Mouse (Mus musculus) embryonic facial prominence, embryonic 14.5 days (tissue): ENCODE data around the gene Runx1. TPM values are rescaled to one million over a fixed set of nuclear protein-coding genes. Genes with fewer than 3 reads are reported as not detected.

Experiments used
- ATAC-seq: fragments of 200-750 bp; cut with Nextera tagmentation; 2 replicates; pipeline ENCODE4 v1.8.0; 2017; ENCODE audit warnings: low read depth, moderate number of reproducible peaks, moderate TSS enrichment
- DNase-seq: peaks from one replicate; pipeline ENCODE4 v3.0.0-alpha.2; 2015; ENCODE audit warnings: low spot score
- H3K27ac ChIP-seq: fragments of 300-500 bp; sonication (generic); replicated peaks from 2 replicates; pipeline ENCODE4 v1.5.1; 2014; ENCODE audit warnings: low read depth, mild to moderate bottlenecking, low read length, moderate library complexity
- H3K27me3 ChIP-seq: fragments of 300-500 bp; sonication (generic); replicated peaks from 2 replicates; pipeline ENCODE4 v1.6.1; 2014; ENCODE audit warnings: low read length; ENCODE audit not compliant: control insufficient read depth, insufficient read depth
- H3K36me3 ChIP-seq: fragments of 300-500 bp; sonication (generic); 2 replicates; pipeline ENCODE4 v1.6.1; 2014; ENCODE audit warnings: low read length, mixed read lengths; ENCODE audit not compliant: control insufficient read depth, insufficient read depth
- H3K4me1 ChIP-seq: fragments of 300-500 bp; sonication (generic); 2 replicates; pipeline ENCODE4 v1.6.1; 2014; ENCODE audit warnings: antibody characterized with exemption, low read length; ENCODE audit not compliant: control insufficient read depth, insufficient read depth
- H3K4me2 ChIP-seq: fragments of 300-500 bp; sonication (generic); 2 replicates; pipeline ENCODE4 v1.6.1; 2014; ENCODE audit warnings: low read depth, mild to moderate bottlenecking, low read length, moderate library complexity, mixed read lengths
- H3K4me3 ChIP-seq: fragments of 300-500 bp; sonication (generic); 2 replicates; pipeline ENCODE4 v1.5.1; 2014; ENCODE audit warnings: low read depth, mild to moderate bottlenecking, low read length
- H3K9ac ChIP-seq: fragments of 300-500 bp; sonication (generic); 2 replicates; pipeline ENCODE4 v1.6.1; 2014; ENCODE audit warnings: low read depth, mild to moderate bottlenecking, low read length, moderate library complexity, mixed read lengths
- H3K9me3 ChIP-seq: fragments of 300-500 bp; sonication (generic); 2 replicates; pipeline ENCODE4 v1.6.1; 2016; ENCODE audit warnings: low read length; ENCODE audit not compliant: control insufficient read depth
- WGBS: fragments of 180-500 bp; shearing (Covaris S2); extraction: QIAGEN DNeasy Blood & Tissue Kit; methylation state at CpG from one replicate; pipeline ENCODE4 v1.1.7; 2014; 5-methylcytosine and 5-hydroxymethylcytosine counted together
- polyA plus RNA-seq: library from polyadenylated mRNA; unstranded; fragments of >200 nt; fragmentation: Nextera tagmentation; extraction: Ambion mirVana; gene quantifications from 2 replicates; pipeline ENCODE4 v1.2.1, GENCODE M21; 2014

Runx1 gene
- polyA plus RNA-seq, 1 experiment from 2014 or later = 13.7 TPM

DNA sequence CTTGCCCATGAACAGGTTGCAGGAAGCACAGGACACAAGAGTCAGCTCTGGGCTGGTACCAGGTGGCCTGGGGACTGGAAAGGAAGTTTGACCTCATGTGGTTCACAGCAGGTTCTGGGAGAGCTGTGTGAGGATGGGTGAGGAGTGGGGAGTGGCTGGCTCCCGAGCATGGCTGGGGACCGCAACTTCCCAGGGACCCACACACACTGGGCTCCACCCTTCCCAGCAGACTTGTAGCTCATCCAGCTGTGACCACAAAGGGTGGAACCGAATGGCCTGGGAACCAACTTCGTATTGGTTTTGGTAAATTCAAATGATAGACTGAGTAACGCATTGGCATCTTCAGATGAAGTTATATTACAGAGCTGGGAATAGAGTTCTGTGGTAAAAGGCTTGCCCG, 43.5 kb downstream of the Runx1 start:
- DNase-seq = peak; percentile 63
- Histone ChIP-seq H3K27ac (no peak overlapping the region), H3K4me1 (peaks cover 21% of the 10 kb centered on the region), H3K27me3 (no peaks in the 10 kb centered on the region), H3K36me3 (no peaks in the 10 kb centered on the region), H3K4me2 (no peak overlapping the region), H3K9me3 (no peaks in the 10 kb centered on the region), H3K4me3 (no peak overlapping the region), H3K9ac (no peak overlapping the region)
- peak; percentile 43; the same call in 1 of the 2 replicates for ATAC-seq
- 81% methylated on average over 6 of the region's 6 CpGs for WGBS

DNA sequence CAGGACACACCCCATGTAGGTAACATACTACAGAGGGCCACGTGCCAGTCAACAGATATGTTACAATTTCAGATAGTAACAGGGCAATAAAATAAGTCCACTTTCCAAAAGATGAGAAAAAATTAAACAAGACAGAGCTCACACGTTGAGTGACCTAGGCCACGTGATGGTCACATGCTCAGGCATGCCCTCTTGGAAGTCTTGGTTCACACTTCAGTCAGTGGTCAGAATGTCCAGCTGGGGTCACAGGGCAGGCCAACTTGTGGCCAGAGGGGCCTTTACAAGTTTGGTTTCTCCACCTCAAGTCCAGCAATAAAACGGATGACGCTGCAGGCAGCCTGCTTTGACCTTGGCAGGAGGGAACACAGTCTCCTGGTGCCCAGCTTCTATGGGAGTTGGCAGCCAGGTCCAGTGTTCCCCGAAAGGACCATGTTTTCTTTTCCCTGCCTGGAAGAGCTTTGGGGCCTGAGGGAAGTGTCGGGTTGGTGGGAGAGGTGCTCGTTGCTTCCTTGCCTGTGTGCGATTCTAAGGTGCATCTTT, 46.0 kb downstream of the Runx1 start:
- no peak overlapping the region for H3K4me3 ChIP-seq
- H3K27me3 ChIP-seq = no peaks in the 10 kb centered on the region
- no peaks in the 10 kb centered on the region for H3K9me3 ChIP-seq
- peaks cover 16% of the 10 kb centered on the region for H3K4me1 ChIP-seq
- H3K36me3 ChIP-seq = no peaks in the 10 kb centered on the region
- 84% methylated on average over 9 of the region's 9 CpGs for WGBS
- DNase-seq = no peak
- H3K4me2 ChIP-seq = no peak overlapping the region
- no peak for ATAC-seq
- H3K9ac ChIP-seq = no peak overlapping the region
- no peak overlapping the region for H3K27ac ChIP-seq

DNA sequence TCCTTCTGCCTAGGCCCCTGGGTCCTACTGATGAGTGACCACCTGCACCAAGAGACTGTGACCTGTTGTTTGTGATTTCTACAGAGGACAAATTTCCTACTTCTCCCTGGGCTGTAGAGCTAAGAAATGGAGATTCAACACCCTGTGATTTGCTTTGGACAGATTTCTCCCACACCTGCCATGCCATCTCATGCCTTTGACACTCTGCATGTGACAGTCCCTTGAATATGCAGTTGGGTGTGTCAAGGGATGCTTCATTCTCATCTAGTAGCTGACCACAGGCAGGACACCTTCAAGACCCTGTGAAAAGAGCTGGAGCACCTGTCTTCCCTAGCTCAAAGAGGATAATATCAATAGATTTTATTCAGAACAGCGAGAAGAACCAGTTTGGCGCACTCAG, 46.8 kb downstream of the Runx1 start:
- Histone ChIP-seq H3K9me3 (no peaks in the 10 kb centered on the region), H3K9ac (no peak overlapping the region), H3K27ac (no peak overlapping the region), H3K4me2 (no peak overlapping the region), H3K36me3 (no peaks in the 10 kb centered on the region), H3K27me3 (no peaks in the 10 kb centered on the region), H3K4me1 (peaks cover 12% of the 10 kb centered on the region), H3K4me3 (no peak overlapping the region)
- ATAC-seq (no peak), DNase-seq (no peak)
- 92% methylated on average over 2 of the region's 2 CpGs for WGBS

DNA sequence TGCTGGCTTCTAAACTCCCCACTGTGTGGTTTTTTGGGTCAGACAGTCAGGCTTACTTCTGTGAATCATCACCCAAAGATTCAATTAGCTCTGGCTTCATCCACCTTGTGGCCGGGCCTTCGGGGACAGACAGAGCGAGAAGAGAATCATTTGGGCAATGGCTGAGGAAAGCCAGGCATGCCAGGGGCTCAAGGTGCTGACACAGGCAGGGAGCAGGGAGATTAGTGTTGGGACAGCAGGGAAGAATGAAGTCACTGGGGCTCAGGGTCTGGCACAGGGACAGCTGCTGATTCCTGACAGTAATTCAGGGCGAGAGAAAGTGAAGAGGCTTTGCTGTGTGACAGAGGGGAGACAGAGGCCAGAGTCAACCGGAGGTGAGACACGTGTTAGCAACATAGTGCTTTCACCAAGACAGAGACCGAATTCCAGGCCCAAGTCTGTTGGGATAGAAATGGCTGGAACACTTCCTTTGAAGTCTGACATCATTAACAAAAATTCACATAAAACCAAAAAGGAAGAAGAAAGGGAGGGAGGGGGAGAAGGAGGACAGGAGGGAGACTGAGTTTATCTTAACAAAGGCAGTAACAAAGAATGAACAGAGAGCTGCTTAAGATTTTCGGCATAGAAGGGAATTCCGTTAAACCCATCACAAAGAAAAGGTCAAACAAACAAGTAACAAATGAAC, 47.7 kb downstream of the Runx1 start:
- no peaks in the 10 kb centered on the region for H3K36me3 ChIP-seq
- no peak overlapping the region for H3K4me3 ChIP-seq
- H3K9ac ChIP-seq = no peak overlapping the region
- H3K4me2 ChIP-seq = no peak overlapping the region
- H3K9me3 ChIP-seq = peaks cover under 1% of the 10 kb centered on the region; the same call in 1 of the 2 replicates
- ATAC-seq (no peak; the same call in 1 of the 2 replicates), DNase-seq (peak; percentile 24)
- no peak overlapping the region for H3K27ac ChIP-seq
- H3K27me3 ChIP-seq = no peaks in the 10 kb centered on the region
- peaks cover 8% of the 10 kb centered on the region; the same call in 1 of the 2 replicates for H3K4me1 ChIP-seq
- 55% methylated on average over 9 of the region's 9 CpGs for WGBS

DNA sequence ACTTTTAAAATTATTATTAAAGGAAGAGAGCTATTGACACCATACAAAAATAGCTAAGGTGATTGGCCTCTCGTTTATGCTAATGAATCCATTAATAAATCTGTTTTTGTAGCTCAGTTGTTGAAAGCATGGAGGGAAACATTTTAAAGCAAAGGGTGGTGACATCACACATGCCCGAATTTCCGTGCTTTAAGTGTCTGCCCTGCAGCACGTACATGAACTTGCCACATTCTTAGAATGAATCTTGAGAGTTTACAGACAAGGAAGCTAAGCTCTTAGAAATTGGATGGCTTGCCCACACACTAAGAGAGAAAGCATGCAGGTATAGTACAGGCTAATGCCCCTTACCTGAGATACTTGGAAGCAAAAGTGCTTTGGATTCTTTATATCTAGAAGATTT, 58.1 kb downstream of the Runx1 start:
- DNase-seq (no peak), ATAC-seq (no peak)
- Histone ChIP-seq H3K4me1 (no peaks in the 10 kb centered on the region), H3K9ac (no peak overlapping the region), H3K4me3 (no peak overlapping the region), H3K36me3 (no peaks in the 10 kb centered on the region), H3K9me3 (peaks cover under 1% of the 10 kb centered on the region; the same call in 1 of the 2 replicates), H3K27me3 (no peaks in the 10 kb centered on the region), H3K4me2 (no peak overlapping the region), H3K27ac (no peak overlapping the region)
- 72% methylated on average over 4 of the region's 4 CpGs for WGBS

DNA sequence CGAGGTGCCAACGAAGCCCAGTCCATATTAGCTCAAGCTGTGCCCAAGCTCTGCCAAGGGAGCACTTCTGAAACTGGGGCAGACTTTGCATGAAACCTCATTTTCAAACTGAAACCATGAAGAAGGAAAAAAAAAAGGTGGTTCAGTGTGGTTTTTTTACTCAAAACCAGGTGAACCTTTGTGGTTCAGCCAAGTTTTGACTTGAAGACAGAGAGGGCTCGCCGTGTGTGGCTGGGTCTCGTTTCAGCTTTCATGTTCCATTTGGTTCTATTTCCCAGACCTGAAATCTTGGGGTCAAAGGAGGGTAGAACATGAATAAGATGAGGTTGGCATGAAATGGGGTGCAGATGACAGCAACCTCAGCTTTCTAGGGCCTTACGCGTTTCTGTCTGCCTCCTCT, 58.5 kb downstream of the Runx1 start:
- Histone ChIP-seq H3K9me3 (no peaks in the 10 kb centered on the region), H3K4me1 (peaks cover under 1% of the 10 kb centered on the region), H3K36me3 (no peaks in the 10 kb centered on the region), H3K4me2 (no peak overlapping the region), H3K27ac (no peak overlapping the region), H3K4me3 (no peak overlapping the region), H3K27me3 (no peaks in the 10 kb centered on the region), H3K9ac (no peak overlapping the region)
- 64% methylated on average over 7 of the region's 7 CpGs for WGBS
- no peak for DNase-seq
- no peak for ATAC-seq

DNA sequence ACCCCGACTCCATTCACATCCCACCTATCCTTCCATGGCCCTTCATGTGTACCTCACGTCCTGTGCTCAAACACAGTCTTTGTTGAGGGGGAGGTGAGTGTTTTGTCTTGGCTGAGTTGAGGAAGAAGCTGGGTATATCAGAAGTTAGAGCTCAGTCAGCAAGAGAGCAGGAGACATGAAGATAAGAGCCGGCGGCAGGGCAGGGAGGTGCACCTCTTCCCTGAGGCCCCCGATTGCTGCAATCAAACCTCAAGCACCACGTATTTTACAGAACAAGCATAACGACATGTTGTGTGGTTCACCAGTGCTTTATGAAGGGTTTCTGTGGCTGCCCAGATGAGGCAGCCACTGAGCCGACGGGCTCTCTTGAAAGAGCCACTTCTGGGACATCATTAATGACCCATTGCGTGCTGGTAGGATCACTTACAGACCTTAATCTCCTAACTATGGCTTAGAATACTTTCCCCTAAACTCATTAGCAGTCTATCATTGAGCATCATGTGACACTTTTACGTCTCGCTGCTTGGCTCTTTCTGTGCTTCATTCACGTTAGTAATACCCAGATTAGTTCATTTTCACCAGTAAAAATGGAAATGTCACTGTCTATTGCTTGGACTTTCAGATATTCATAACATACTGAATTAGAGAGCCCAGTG, 61.1 kb downstream of the Runx1 start:
- H3K4me3 ChIP-seq = no peak overlapping the region
- 79% methylated on average over 13 of the region's 13 CpGs for WGBS

DNA sequence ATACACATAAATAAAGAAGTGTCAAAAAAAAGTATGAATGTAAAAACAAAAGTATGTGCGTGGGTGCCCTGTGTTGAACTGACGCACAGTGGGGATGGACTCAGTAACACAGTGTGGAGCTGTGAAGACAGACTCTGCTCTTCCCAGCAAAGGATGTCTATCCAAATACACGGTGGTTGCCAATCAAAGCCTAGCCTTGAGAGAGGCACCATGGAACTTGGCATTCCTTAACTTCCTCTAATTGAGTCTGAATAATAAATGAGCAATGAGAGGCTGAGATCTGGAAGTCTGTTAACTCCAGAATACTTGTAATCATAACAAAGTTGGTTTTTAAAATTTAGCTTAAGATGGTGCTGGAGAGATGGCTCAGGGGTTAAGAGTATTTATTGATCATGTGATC, 62.3 kb downstream of the Runx1 start:
- Histone ChIP-seq H3K9me3 (no peaks in the 10 kb centered on the region), H3K4me2 (no peak overlapping the region), H3K27ac (no peak overlapping the region), H3K4me1 (peaks cover 7% of the 10 kb centered on the region), H3K4me3 (no peak overlapping the region), H3K27me3 (no peaks in the 10 kb centered on the region), H3K9ac (no peak overlapping the region), H3K36me3 (no peaks in the 10 kb centered on the region)
- ATAC-seq (no peak), DNase-seq (no peak)
- WGBS = 83% methylated on average over 3 of the region's 3 CpGs

More for the DNA sequence above, 61.1 kb downstream of the Runx1 start:
- H3K9me3 ChIP-seq = no peaks in the 10 kb centered on the region
- ATAC-seq = no peak
- no peak overlapping the region for H3K4me2 ChIP-seq
- H3K27ac ChIP-seq = no peak overlapping the region
- DNase-seq = no peak
- H3K9ac ChIP-seq = no peak overlapping the region
- no peaks in the 10 kb centered on the region for H3K27me3 ChIP-seq
- no peaks in the 10 kb centered on the region for H3K36me3 ChIP-seq
- H3K4me1 ChIP-seq = peaks cover 7% of the 10 kb centered on the region
